Mouse (Mus musculus) intestine, postnatal 0 days (tissue): Measurements from ENCODE around the gene Ppfibp2. TPM values are rescaled to one million over a fixed set of nuclear protein-coding genes. Genes with fewer than 3 reads are reported as not detected.

Source experiments
- ATAC-seq: fragments of 200-750 bp; cut with Nextera tagmentation; 2 replicates; pipeline ENCODE4 v1.8.0; 2017; ENCODE audit warnings: mild to moderate bottlenecking, moderate TSS enrichment, moderate library complexity
- H3K27ac ChIP-seq: fragments of 300-500 bp; sonication (generic); 2 replicates; pipeline ENCODE4 v1.5.1; 2014; ENCODE audit warnings: mild to moderate bottlenecking, low read depth, low read length, moderate library complexity
- H3K27me3 ChIP-seq: fragments of 300-500 bp; sonication (generic); replicated peaks from 2 replicates; pipeline ENCODE4 v1.6.1; 2014; ENCODE audit warnings: low read length, mixed read lengths; ENCODE audit not compliant: control insufficient read depth, insufficient read depth
- H3K36me3 ChIP-seq: fragments of 300-500 bp; sonication (generic); 2 replicates; pipeline ENCODE4 v1.6.1; 2014; ENCODE audit warnings: mild to moderate bottlenecking, moderate library complexity; ENCODE audit not compliant: control insufficient read depth, insufficient read depth
- H3K4me1 ChIP-seq: fragments of 300-500 bp; sonication (generic); replicated peaks from 2 replicates; pipeline ENCODE4 v1.6.1; 2014; ENCODE audit warnings: antibody characterized with exemption, low read length, mixed read lengths; ENCODE audit not compliant: control insufficient read depth, insufficient read depth
- H3K4me2 ChIP-seq: fragments of 300-500 bp; sonication (generic); replicated peaks from 2 replicates; pipeline ENCODE4 v1.6.1; 2014; ENCODE audit warnings: low read depth, mild to moderate bottlenecking, moderate library complexity
- H3K4me3 ChIP-seq: fragments of 300-500 bp; sonication (generic); 2 replicates; pipeline ENCODE4 v1.5.1; 2014; ENCODE audit warnings: low read depth, low read length
- H3K9ac ChIP-seq: fragments of 300-500 bp; sonication (generic); 2 replicates; pipeline ENCODE4 v1.6.1; 2014; ENCODE audit warnings: mild to moderate bottlenecking, low read depth, low read length
- H3K9me3 ChIP-seq: fragments of 300-500 bp; sonication (generic); 2 replicates; pipeline ENCODE4 v1.6.1; 2016; ENCODE audit warnings: mixed run types; ENCODE audit not compliant: control insufficient read depth
- CTCF ChIP-seq: sonication (generic); IDR thresholded peaks from 2 replicates; pipeline ENCODE4 v1.5.1; 2016; ENCODE audit warnings: low read depth, mild to moderate bottlenecking, control low read depth, antibody characterized with exemption, moderate library complexity
- WGBS: fragments of 180-500 bp; shearing (Covaris S2); extraction: QIAGEN DNeasy Blood & Tissue Kit; methylation state at CpG from one replicate; pipeline ENCODE4 v1.1.7; 2014; 5-methylcytosine and 5-hydroxymethylcytosine counted together
- polyA plus RNA-seq: library from polyadenylated mRNA; unstranded; fragments of >200 nt; fragmentation: Nextera tagmentation; extraction: Ambion mirVana; gene quantifications from 2 replicates; pipeline ENCODE4 v1.2.1, GENCODE M21; 2015

The Ppfibp2 gene
- polyA plus RNA-seq, 1 experiment from 2014 or later: 9.8 TPM

- Histone ChIP-seq H3K9ac (no peak overlapping the region), H3K4me1 (no peaks in the 10 kb centered on the region), H3K4me2 (no peak overlapping the region), H3K27ac (no peak overlapping the region), H3K27me3 (no peaks in the 10 kb centered on the region), H3K9me3 (no peaks in the 10 kb centered on the region), H3K36me3 (no peaks in the 10 kb centered on the region), H3K4me3 (no peak overlapping the region)
- TF ChIP-seq CTCF: no peak
- 65% methylated on average over 6 of the region's 6 CpGs for WGBS
- ATAC-seq: no peak
Observed at GRCm38 (mm10) chr7:107770812-107771211, 175.8 kb downstream of the Ppfibp2 start.

- Histone ChIP-seq H3K4me1 (no peaks in the 10 kb centered on the region; the same call in 1 of the 2 replicates), H3K4me2 (no peak overlapping the region), H3K27ac (no peak overlapping the region), H3K27me3 (no peaks in the 10 kb centered on the region), H3K9ac (no peak overlapping the region), H3K9me3 (no peaks in the 10 kb centered on the region), H3K36me3 (no peaks in the 10 kb centered on the region), H3K4me3 (no peak overlapping the region)
- 16% methylated on average over 1 of the region's 1 CpGs for whole genome bisulfite sequencing
- TF ChIP-seq CTCF: no peak
- ATAC-seq: peak; percentile 47; the same call in 1 of the 2 replicates
Observed at GRCm38 (mm10) chr7:107778216-107778615, 183.2 kb downstream of the Ppfibp2 start.

- Histone ChIP-seq H3K36me3 (no peaks in the 10 kb centered on the region), H3K4me3 (no peak overlapping the region), H3K4me2 (no peak overlapping the region), H3K9ac (no peak overlapping the region), H3K4me1 (no peaks in the 10 kb centered on the region; the same call in 1 of the 2 replicates), H3K9me3 (no peaks in the 10 kb centered on the region), H3K27ac (no peak overlapping the region), H3K27me3 (no peaks in the 10 kb centered on the region)
- WGBS: 42% methylated on average over 4 of the region's 4 CpGs
- TF ChIP-seq CTCF: peak; percentile 78
- ATAC-seq: no peak
Observed at GRCm38 (mm10) chr7:107779611-107780010, 184.6 kb downstream of the Ppfibp2 start.

- H3K9me3 ChIP-seq: no peaks in the 10 kb centered on the region
- peak; percentile 83 for TF ChIP-seq CTCF
- no peak overlapping the region for H3K9ac ChIP-seq
Observed at GRCm38 (mm10) chr7:107787977-107788620, 193.1 kb downstream of the Ppfibp2 start.

GRCm38 (mm10) chr7:107796500-107796899 lies 201.5 kb downstream of the Ppfibp2 start:
- WGBS: 88% methylated on average over 2 of the region's 2 CpGs

More at GRCm38 (mm10) chr7:107787977-107788620, 193.1 kb downstream of the Ppfibp2 start:
- no peaks in the 10 kb centered on the region for H3K27me3 ChIP-seq
- H3K4me1 ChIP-seq: no peaks in the 10 kb centered on the region
- ATAC-seq: no peak
- 57% methylated on average over 3 of the region's 3 CpGs for WGBS
- H3K4me3 ChIP-seq: no peak overlapping the region
- H3K27ac ChIP-seq: no peak overlapping the region
- H3K36me3 ChIP-seq: no peaks in the 10 kb centered on the region
- no peak overlapping the region for H3K4me2 ChIP-seq

More at GRCm38 (mm10) chr7:107796500-107796899, 201.5 kb downstream of the Ppfibp2 start:
- no peaks in the 10 kb centered on the region for H3K27me3 ChIP-seq
- H3K4me3 ChIP-seq: no peak overlapping the region
- no peaks in the 10 kb centered on the region for H3K36me3 ChIP-seq
- no peak overlapping the region for H3K27ac ChIP-seq
- no peak for TF ChIP-seq CTCF
- H3K9me3 ChIP-seq: no peaks in the 10 kb centered on the region
- ATAC-seq: no peak
- no peak overlapping the region for H3K9ac ChIP-seq
- no peak overlapping the region for H3K4me2 ChIP-seq
- H3K4me1 ChIP-seq: no peaks in the 10 kb centered on the region

Other genes with a start within 250 kb of the Ppfibp2 start
- 1.6 and 1.9 TPM in 2 replicates for gene Syt9, start 224.5 kb upstream of the Ppfibp2 start, polyA plus RNA-seq
- 7.3 and 7.4 TPM in 2 replicates for gene Olfml1, start 27.8 kb upstream of the Ppfibp2 start, polyA plus RNA-seq
- gene 5330417H12Rik, start 30.0 kb downstream of the Ppfibp2 start, polyA plus RNA-seq: not detected in 2 replicates
- gene Cyb5r2, start 162.8 kb downstream of the Ppfibp2 start, polyA plus RNA-seq: 0.13 TPM in 1 of 2 replicates, not detected in the other
- not detected in 2 replicates for gene Ovch2, start 206.0 kb downstream of the Ppfibp2 start, polyA plus RNA-seq
- gene Olfr467, start 217.1 kb downstream of the Ppfibp2 start, polyA plus RNA-seq: not detected in 2 replicates
- not detected in 2 replicates for gene Olfr469, start 230.3 kb downstream of the Ppfibp2 start, polyA plus RNA-seq